Mouse (Mus musculus): Measurements from ENCODE around the gene Garnl3. TPM values are rescaled to one million over a fixed set of nuclear protein-coding genes. Genes with fewer than 3 reads are reported as not detected.

The Garnl3 gene
- polyA plus RNA-seq, 1 experiment, result 42.1 TPM

DNA sequence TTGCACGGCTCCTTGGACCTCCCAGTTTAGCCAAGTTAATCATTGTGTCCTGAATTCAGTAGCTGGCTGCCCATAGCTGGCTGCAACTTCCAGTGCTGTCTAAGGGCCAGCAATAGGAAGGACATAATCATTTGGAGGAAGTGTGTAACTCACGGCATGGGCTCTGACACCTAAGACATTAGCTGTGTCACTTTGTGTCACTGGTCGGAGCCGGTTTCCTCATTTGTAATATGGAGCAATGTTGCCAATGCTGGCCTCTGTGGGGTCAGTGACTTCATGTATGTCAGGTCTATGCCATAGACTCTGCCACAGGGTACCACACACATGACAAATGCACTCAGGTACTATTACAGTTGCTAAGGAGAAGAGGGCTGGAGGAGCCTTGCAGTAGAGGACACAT is 171.2 kb downstream of the Garnl3 start:
- TF ChIP-seq CTCF (IDR thresholded peaks at IDR 0.05; ENCODE audit: borderline replicate concordance, extremely low read depth, insufficient read depth, insufficient read length) (no peak), POLR2A (IDR thresholded peaks at IDR 0.05; ENCODE audit: borderline replicate concordance, extremely low read depth, insufficient read depth, insufficient read length, poor library complexity, severe bottlenecking) (no peak)
- DNase-seq (ENCODE audit: low read depth), result no peak

DNA sequence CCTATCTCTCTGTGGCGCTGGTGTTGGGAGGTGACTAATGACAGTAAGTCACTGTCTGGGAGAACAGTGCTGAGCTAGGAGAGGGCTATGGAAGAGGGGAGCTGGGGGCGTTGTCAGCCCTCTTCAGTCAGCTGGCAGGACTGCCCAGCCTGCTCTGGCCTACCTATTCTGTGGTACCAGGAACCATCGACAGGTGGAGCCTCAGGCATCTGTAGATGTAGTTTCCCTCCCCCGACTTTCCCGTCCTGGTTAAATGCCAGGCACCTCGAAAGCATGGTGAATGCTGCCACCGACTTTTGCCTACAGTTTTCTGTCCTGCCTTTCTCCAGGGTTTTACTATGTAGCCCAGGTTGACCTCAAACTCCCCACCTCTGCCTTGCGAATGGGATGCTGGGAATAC is 174.1 kb downstream of the Garnl3 start:
- TF ChIP-seq POLR2A (IDR thresholded peaks at IDR 0.05; ENCODE audit: borderline replicate concordance, extremely low read depth, insufficient read depth, insufficient read length, poor library complexity, severe bottlenecking), result no peak
- peak; percentile 31; the same call in 1 of the 2 replicates for TF ChIP-seq CTCF (IDR thresholded peaks at IDR 0.05; ENCODE audit: borderline replicate concordance, extremely low read depth, insufficient read depth, insufficient read length)
- no peak for DNase-seq (ENCODE audit: low read depth)

DNA sequence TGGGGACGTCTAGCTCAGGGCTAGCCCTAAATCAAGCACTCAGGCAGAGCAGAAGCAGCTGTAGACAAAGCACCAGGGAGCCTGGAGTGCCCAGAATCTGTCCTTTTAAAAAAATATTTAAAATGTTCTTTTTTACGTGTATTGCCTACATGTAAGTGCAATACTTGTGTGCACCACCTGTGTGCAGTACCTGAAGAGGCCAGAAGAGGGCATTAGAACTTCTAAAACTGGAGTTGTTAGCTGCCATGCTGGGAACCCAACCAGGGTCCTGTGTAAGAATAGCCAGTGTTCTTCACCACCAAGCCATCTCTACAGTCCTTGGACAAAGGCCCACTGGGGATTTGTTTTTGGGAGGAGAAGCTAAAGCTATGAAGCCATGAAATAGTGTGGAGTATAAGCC is 176.9 kb downstream of the Garnl3 start:
- DNase-seq (ENCODE audit: low read depth), result no peak
- TF ChIP-seq CTCF (IDR thresholded peaks at IDR 0.05; ENCODE audit: borderline replicate concordance, extremely low read depth, insufficient read depth, insufficient read length), result peak; percentile 28; the same call in 1 of the 2 replicates
- no peak for TF ChIP-seq POLR2A (IDR thresholded peaks at IDR 0.05; ENCODE audit: borderline replicate concordance, extremely low read depth, insufficient read depth, insufficient read length, poor library complexity, severe bottlenecking)

DNA sequence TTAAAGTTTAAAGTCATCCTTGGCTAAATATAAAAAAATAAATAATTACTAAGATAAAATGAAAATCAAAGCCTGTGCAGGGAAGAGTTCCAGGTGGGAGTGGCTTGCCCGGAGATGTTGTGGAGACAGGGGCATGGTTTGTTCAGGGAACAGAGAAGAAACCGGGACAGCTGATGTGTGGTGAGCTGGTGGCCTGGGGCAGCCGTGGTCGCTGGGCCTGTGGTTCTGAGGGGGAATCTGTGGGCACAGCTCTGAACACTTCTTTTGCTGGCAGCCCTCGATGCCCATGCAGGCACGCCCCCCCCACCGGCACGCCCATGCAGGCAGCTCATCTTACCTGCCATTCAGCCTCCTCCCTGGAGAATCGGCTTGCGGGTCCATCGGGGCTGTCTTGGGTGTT is 184.0 kb downstream of the Garnl3 start:
- no peak for TF ChIP-seq POLR2A (IDR thresholded peaks at IDR 0.05; ENCODE audit: borderline replicate concordance, extremely low read depth, insufficient read depth, insufficient read length, poor library complexity, severe bottlenecking)
- TF ChIP-seq CTCF (IDR thresholded peaks at IDR 0.05; ENCODE audit: borderline replicate concordance, extremely low read depth, insufficient read depth, insufficient read length), result no peak

DNA sequence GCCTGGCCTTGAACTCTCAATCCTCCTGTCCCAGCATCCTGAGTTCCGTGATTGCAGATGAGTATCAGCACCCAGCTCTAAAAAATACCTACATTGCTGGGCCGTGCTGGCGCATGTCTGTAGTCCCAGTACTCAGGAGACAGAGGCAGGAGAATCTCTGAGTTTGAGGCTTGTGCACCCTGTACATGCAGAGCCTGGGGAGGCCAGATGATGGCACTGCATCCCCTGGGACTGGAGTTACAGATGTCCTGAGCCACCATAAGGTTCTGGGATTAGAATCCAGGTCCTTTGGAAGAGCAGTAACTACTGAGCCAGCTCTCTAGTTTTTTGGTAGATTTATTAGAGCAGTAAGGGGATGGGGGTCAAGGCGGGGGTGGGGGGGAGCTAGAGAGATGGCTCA is 191.0 kb downstream of the Garnl3 start:
- TF ChIP-seq CTCF (IDR thresholded peaks at IDR 0.05; ENCODE audit: borderline replicate concordance, extremely low read depth, insufficient read depth, insufficient read length), result no peak
- TF ChIP-seq POLR2A (IDR thresholded peaks at IDR 0.05; ENCODE audit: borderline replicate concordance, extremely low read depth, insufficient read depth, insufficient read length, poor library complexity, severe bottlenecking), result no peak
- DNase-seq (ENCODE audit: low read depth), result no peak

More for the DNA sequence above, 184.0 kb downstream of the Garnl3 start:
- DNase-seq (ENCODE audit: low read depth), result no peak

DNA sequence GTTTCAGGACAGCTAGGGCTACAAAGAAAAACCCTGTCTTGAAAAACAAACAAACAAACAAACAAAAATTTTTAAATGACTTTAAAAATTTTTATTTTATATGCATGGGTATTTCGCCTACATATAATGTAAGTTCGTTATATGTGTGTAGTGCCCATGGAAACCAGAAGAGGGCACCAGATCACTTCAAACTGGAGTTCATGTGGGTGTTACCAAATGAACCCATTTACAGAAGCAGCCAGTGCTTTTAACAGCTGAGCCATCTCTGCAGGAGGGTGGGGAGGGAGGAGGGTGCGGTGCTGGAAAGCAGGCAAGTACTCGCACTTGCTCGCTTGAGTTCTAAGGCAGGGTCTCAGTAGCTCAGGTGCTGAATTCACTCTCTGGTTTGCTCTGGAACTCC is 192.0 kb downstream of the Garnl3 start:
- peak; percentile 74 for DNase-seq (ENCODE audit: low read depth)

DNA sequence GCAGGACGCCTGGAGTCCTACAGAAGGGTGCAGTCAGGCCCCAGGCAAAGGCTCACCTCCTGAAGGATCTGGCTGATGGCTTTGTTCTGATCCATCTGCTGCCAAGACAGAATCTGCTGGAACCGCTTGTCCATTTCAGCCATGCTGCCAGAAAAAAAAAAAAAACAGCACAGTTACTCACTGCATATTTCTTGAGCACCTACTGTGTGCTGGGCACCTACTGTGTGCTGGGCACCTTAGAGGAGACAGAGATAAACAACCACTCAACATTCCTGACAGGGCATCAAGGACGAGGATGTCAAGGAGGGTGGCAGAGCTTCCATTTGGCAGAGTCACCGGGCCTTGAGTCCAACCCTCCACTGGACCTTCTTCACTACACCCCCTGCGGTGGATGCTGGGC is 192.7 kb downstream of the Garnl3 start:
- TF ChIP-seq POLR2A (IDR thresholded peaks at IDR 0.05; ENCODE audit: borderline replicate concordance, extremely low read depth, insufficient read depth, insufficient read length, poor library complexity, severe bottlenecking) (no peak), CTCF (IDR thresholded peaks at IDR 0.05; ENCODE audit: borderline replicate concordance, extremely low read depth, insufficient read depth, insufficient read length) (no peak)
- no peak for DNase-seq (ENCODE audit: low read depth)

More for the DNA sequence above, 192.0 kb downstream of the Garnl3 start:
- no peak for TF ChIP-seq POLR2A (IDR thresholded peaks at IDR 0.05; ENCODE audit: borderline replicate concordance, extremely low read depth, insufficient read depth, insufficient read length, poor library complexity, severe bottlenecking)
- TF ChIP-seq CTCF (IDR thresholded peaks at IDR 0.05; ENCODE audit: borderline replicate concordance, extremely low read depth, insufficient read depth, insufficient read length), result peak; percentile 45; the same call in 1 of the 2 replicates

Other genes starting within 250 kb of the Garnl3 start
- 554 and 748 TPM in 2 replicates for gene Rpl12, start 170.1 kb downstream of the Garnl3 start, polyA plus RNA-seq (2012; rRNA removed)
- 28.4 and 31.8 TPM in 2 replicates for gene Lrsam1, start 170.0 kb downstream of the Garnl3 start, polyA plus RNA-seq (2012; rRNA removed)
- 26.9 and 40.6 TPM in 2 replicates for gene Slc2a8, start 149.6 kb downstream of the Garnl3 start, polyA plus RNA-seq (2012; rRNA removed)
- 12.4 and 17.2 TPM in 2 replicates for gene Angptl2, start 84.4 kb upstream of the Garnl3 start, polyA plus RNA-seq (2012; rRNA removed)
- gene Ralgps1, start 239.8 kb upstream of the Garnl3 start, polyA plus RNA-seq (2012; rRNA removed), result 81.6 and 91.6 TPM in 2 replicates